Mouse (Mus musculus) liver, postnatal 0 days (tissue): ENCODE results near the gene Cyp2b23. TPM values are rescaled to one million over a fixed set of nuclear protein-coding genes. Genes with fewer than 3 reads are reported as not detected.
"Not testable (repeated sequence)": the region's sequence is repeated elsewhere in the genome, so short reads cannot be mapped to it uniquely, and the experiment has no call there.

Source experiments
- ATAC-seq: fragments of 200-750 bp; cut with Nextera tagmentation; 2 replicates; pipeline ENCODE4 v1.8.0; 2017; ENCODE audit warnings: mild to moderate bottlenecking, moderate library complexity
- DNase-seq: peaks from one replicate; pipeline ENCODE4 v3.0.0-alpha.2; 2016
- H3K27ac ChIP-seq: fragments of 300-500 bp; sonication (generic); 2 replicates; pipeline ENCODE4 v1.5.1; 2014; ENCODE audit warnings: antibody characterized with exemption, moderate library complexity, mild to moderate bottlenecking, low read depth
- H3K27me3 ChIP-seq: fragments of 300-500 bp; sonication (generic); 2 replicates; pipeline ENCODE4 v1.6.1; 2014; ENCODE audit warnings: low read length, control low read depth, mixed read lengths; ENCODE audit not compliant: insufficient read depth
- H3K36me3 ChIP-seq: fragments of 300-500 bp; sonication (generic); replicated peaks from 2 replicates; pipeline ENCODE4 v1.6.1; 2014; ENCODE audit warnings: mild to moderate bottlenecking, control low read depth, low read length, moderate library complexity, mixed read lengths; ENCODE audit not compliant: insufficient read depth
- H3K4me1 ChIP-seq: fragments of 300-500 bp; sonication (generic); 2 replicates; pipeline ENCODE4 v1.6.1; 2014; ENCODE audit warnings: antibody characterized with exemption, mild to moderate bottlenecking, control low read depth; ENCODE audit not compliant: insufficient read depth
- H3K4me2 ChIP-seq: fragments of 300-500 bp; sonication (generic); 2 replicates; pipeline ENCODE4 v1.6.1; 2014; ENCODE audit warnings: low read depth, mild to moderate bottlenecking, low read length, moderate library complexity, mixed read lengths
- H3K4me3 ChIP-seq: fragments of 300-500 bp; sonication (generic); 2 replicates; pipeline ENCODE4 v1.5.1; 2014; ENCODE audit warnings: low read depth, low read length
- H3K9ac ChIP-seq: fragments of 300-500 bp; sonication (generic); replicated peaks from 2 replicates; pipeline ENCODE4 v1.6.1; 2014; ENCODE audit warnings: mild to moderate bottlenecking, moderate library complexity
- H3K9me3 ChIP-seq: fragments of 300-500 bp; sonication (generic); 2 replicates; pipeline ENCODE4 v1.6.1; 2016; ENCODE audit warnings: mild to moderate bottlenecking, control low read depth, low read length, mixed read lengths
- CTCF ChIP-seq: sonication (generic); IDR thresholded peaks from 2 replicates; pipeline ENCODE4 v1.5.1; 2016; ENCODE audit warnings: antibody characterized with exemption, low read depth
- EP300 ChIP-seq: IDR thresholded peaks from 2 replicates; pipeline ENCODE4 v1.6.1; 2016; ENCODE audit warnings: antibody characterized with exemption, low read depth, mild to moderate bottlenecking
- WGBS: fragments of 180-500 bp; shearing (Covaris S2); extraction: QIAGEN DNeasy Blood & Tissue Kit; methylation state at CpG from one replicate; pipeline ENCODE4 v1.1.7; 2014; ENCODE audit not compliant: insufficient replicate concordance; 5-methylcytosine and 5-hydroxymethylcytosine counted together
- polyA plus RNA-seq: library from polyadenylated mRNA; unstranded; fragments of >200 nt; fragmentation: Nextera tagmentation; extraction: Ambion mirVana; gene quantifications from 2 replicates; pipeline ENCODE4 v1.2.1, GENCODE M21; 2015

The Cyp2b23 gene
- polyA plus RNA-seq, result not detected in 2 replicates

DNA sequence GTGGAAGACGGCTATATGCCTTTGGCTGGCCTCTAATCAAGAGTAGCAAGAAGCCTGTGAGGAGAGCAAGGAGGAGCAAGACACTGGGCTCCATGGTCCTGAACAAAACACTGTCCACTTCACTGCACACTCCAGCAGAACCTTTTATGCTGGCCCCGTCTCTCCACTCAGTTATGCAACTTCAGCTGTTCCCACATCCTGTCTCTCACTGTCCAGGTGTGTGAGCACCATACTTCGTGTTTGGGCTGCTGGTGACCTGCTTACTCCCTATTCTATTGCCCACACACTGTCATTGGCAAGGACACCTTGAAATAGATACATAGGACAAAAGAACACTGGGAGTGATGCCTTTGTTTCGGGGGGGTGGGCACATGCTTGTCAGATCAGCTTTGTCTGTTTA lies at the start of gene Cyp2b23:
Gene Cyp2b23, minus strand, starts transcription at position 101 of the 400 bp plus-strand sequence.
- no peak within 1 kb of the TSS for H3K4me2 ChIP-seq
- WGBS, result 59% methylated on average over 4 of the region's 4 CpGs
- no peak for DNase-seq

DNA sequence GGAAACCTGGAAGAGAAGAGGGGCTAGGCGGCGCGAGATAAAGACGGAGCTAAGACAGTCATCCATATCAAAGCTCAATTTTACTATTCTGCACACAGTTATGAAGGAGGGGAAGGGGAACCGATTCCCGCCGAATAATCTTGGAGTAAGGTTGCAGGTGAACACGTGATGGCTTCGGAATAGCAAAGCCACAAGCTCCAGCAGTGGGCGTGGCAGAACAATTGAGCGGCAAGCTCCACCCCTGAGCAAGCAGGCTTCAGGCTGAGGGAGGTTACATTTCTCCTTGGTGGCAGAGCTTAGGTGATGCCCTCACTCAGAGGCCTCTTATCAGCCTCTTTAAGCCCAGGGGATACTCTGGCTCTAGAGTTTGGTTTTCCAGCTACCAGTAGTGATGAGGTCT lies 24.8 kb upstream of the Cyp2b23 start:
- ATAC-seq (no peak), DNase-seq (no peak)
- TF ChIP-seq EP300 (no peak), CTCF (no peak)
- H3K9ac ChIP-seq, result no peak overlapping the region
- no peak overlapping the region for H3K4me2 ChIP-seq
- H3K36me3 ChIP-seq, result no peaks in the 10 kb centered on the region
- WGBS, result 81% methylated on average over 11 of the region's 11 CpGs
- H3K27me3 ChIP-seq, result no peaks in the 10 kb centered on the region
- H3K4me1 ChIP-seq, result no peaks in the 10 kb centered on the region
- no peak overlapping the region for H3K4me3 ChIP-seq
- no peak overlapping the region for H3K27ac ChIP-seq
- no peaks in the 10 kb centered on the region for H3K9me3 ChIP-seq

More for the DNA sequence above, at the start of gene Cyp2b23:
- TF ChIP-seq EP300, result no peak
- TF ChIP-seq CTCF, result no peak
- Histone ChIP-seq H3K9ac (no peak within 1 kb of the TSS), H3K27ac (no peak within 1 kb of the TSS), H3K27me3 (no peaks in the 10 kb centered on the region), H3K4me1 (no peaks in the 10 kb centered on the region), H3K36me3 (no peaks in the 10 kb centered on the region), H3K4me3 (no peak within 1 kb of the TSS), H3K9me3 (no peaks in the 10 kb centered on the region; the same call in 1 of the 2 replicates)
- ATAC-seq, result no peak

DNA sequence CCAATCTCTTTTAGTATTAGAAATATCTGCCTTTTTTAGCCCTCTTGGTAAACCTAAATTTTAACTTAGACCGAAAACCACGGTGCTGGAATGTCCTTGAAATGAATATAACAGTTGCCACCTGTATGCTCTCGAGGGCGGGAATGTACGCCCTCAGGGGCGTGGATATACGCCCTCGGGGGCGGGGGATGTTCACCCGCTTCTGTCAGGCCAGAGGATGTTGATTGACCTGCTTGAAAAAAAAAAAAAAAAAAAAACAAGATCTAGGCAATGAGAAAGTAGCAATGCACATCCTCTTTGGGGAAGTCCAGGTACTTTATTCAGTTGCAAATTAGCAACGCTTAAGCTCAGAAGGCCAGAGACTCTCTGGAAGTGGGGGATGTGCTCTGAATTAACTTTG lies 20.8 kb upstream of the Cyp2b23 start:
- H3K36me3 ChIP-seq, result no peaks in the 10 kb centered on the region
- H3K9ac ChIP-seq, result no peak overlapping the region
- no peak for TF ChIP-seq EP300
- TF ChIP-seq CTCF, result no peak
- no peaks in the 10 kb centered on the region for H3K9me3 ChIP-seq
- no peak overlapping the region for H3K27ac ChIP-seq
- no peaks in the 10 kb centered on the region for H3K27me3 ChIP-seq
- ATAC-seq (no peak), DNase-seq (no peak)
- H3K4me1 ChIP-seq, result no peaks in the 10 kb centered on the region
- H3K4me2 ChIP-seq, result no peak overlapping the region
- H3K4me3 ChIP-seq, result no peak overlapping the region
- WGBS, result 36% methylated on average over 11 of the region's 11 CpGs

DNA sequence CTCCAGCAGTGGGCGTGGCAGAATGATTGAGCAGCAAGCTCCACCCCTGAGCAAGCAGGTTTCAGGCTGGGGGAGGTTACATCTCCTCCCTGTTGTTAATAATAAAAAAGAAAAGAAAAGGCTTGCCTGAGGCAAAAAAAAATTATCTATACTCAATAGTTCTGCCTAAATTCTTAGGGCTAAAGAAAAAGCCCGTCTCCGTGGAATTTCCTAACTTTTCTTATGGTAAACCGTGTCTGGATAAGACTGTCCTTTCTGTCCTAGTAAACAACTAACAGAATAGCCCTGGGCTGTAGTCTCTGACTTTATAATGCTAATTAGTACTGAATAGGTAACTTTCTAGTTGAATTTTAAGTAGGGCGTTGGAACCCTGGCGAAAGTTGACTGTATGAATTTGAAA lies 20.0 kb upstream of the Cyp2b23 start:
- H3K9ac ChIP-seq, DNase-seq, H3K4me1 ChIP-seq, H3K27ac ChIP-seq, H3K4me3 ChIP-seq, H3K36me3 ChIP-seq, H3K27me3 ChIP-seq, H3K4me2 ChIP-seq, H3K9me3 ChIP-seq, ATAC-seq: not testable (repeated sequence)
- WGBS, result 41% methylated on average over 6 of the region's 6 CpGs

DNA sequence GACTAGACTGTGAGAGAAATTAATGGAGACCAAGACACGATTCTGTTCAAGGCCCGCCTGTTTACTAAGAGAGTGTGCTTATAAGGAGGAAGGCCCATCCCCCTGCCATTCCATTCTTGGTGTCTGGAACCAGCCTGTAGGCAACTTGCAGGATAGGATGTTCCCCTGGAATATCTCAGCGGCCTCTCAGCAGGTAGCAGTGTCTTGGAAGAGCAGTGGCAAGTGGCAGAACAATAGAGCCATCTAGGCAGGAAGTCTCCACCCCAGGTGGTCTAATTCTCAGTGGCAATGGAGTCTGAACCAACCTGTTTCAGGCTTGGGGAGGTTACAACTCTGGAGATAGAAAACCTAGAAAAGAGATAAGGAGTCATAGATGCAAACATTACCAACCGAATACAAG lies 13.9 kb upstream of the Cyp2b23 start:
- Histone ChIP-seq H3K4me1 (no peaks in the 10 kb centered on the region), H3K9ac (no peak overlapping the region), H3K9me3 (no peaks in the 10 kb centered on the region), H3K27ac (no peak overlapping the region), H3K4me3 (no peak overlapping the region), H3K4me2 (no peak overlapping the region), H3K36me3 (no peaks in the 10 kb centered on the region), H3K27me3 (no peaks in the 10 kb centered on the region)
- no peak for DNase-seq
- 58% methylated on average over 4 of the region's 4 CpGs for WGBS
- TF ChIP-seq EP300 (no peak), CTCF (no peak)
- no peak for ATAC-seq

DNA sequence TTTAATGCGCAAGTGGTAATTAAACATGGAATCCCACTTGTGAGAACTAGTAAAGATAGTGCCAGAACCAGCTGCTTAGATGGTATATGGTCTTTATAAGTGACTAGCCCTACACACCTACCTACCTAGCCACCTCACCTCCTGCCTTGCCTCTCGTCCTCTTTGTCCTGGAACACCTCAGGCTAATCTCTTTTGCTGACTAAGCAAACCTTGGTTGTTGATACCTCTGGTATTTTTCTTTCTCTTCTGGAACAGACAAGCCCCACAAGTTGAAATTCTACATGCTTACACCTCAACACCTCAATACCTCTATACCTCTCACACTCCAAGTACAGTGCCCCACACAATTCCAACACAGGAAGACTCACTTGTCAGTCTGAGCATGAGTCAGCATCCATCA lies 524 bp downstream of the Cyp2b23 start:
- ATAC-seq (no peak), DNase-seq (no peak)
- no peaks in the 10 kb centered on the region for H3K27me3 ChIP-seq
- no peak overlapping the region for H3K4me3 ChIP-seq
- no peak overlapping the region for H3K4me2 ChIP-seq
- WGBS, result 56% methylated on average over 2 of the region's 2 CpGs
- H3K36me3 ChIP-seq, result no peaks in the 10 kb centered on the region
- no peaks in the 10 kb centered on the region for H3K9me3 ChIP-seq
- H3K4me1 ChIP-seq, result no peaks in the 10 kb centered on the region
- no peak overlapping the region for H3K9ac ChIP-seq
- TF ChIP-seq CTCF (no peak), EP300 (no peak)
- no peak overlapping the region for H3K27ac ChIP-seq

DNA sequence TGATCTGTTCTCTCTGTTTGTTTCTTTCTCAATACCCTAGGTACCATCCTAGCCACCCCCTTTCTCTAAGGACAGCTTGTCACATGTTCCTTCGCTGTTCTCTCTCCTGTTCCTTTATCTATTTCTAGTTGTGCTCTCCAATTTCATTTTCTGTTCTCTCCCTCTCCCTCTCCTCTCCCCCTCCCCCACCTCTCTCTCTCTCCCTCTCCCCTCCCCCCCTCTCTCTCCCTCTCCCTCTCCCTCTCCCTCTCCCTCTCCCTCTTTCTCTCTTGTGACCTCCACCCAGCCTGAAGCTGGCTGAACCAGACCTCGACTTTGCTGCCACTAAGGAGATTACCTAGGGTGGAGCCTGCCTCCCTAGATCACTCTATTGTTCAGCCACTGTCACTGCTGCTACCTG lies 18.8 kb downstream of the Cyp2b23 start:
- not testable (repeated sequence) for DNase-seq, H3K4me2 ChIP-seq, H3K27me3 ChIP-seq, ATAC-seq, H3K9me3 ChIP-seq, H3K36me3 ChIP-seq, H3K9ac ChIP-seq, H3K27ac ChIP-seq, H3K4me1 ChIP-seq, H3K4me3 ChIP-seq
- WGBS, result 30% methylated on average over 2 of the region's 2 CpGs
